21 mouse cellular contexts compared by ENCODE assay signal in the genomic region with DNA sequence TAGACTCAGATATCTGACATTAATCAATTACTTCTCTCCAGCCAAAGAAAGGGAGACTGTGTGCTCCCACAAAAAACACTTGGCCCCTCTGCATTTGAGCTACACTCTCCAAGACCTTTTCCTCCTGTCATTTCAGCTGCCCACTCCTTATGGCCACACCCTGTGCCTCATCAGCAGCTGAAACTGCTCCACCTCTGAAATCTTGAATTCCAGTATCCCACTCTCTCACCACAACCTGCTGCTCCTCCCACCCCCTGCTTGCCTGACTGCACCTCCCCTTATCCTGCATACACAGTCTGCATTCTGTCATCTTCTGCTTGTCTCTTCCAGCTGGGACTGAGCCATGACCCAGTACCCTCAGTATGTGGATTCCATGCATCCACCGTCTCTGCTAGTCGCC. TPM values are rescaled to one million over a fixed set of nuclear protein-coding genes. Genes with fewer than 3 reads are reported as not detected.
"Had no signal": no experiment of that assay in that cellular context is flagged by ENCODE, and none has a peak within 500 bp of the region (broad histone marks: within the 10 kb centered on the region; RNA-seq: fewer than 3 reads in every experiment).

No protein-coding gene starts in this region.

- H3K9ac ChIP-seq: liver, embryonic 15.5 days; liver, postnatal 0 days; lung, embryonic 15.5 days; midbrain, embryonic 13.5 days; midbrain, embryonic 15.5 days; neural tube, embryonic 13.5 days; neural tube, embryonic 15.5 days; stomach, embryonic 15.5 days had no signal

- H3K27ac ChIP-seq: liver, embryonic 15.5 days; lung, embryonic 15.5 days; macrophage; midbrain, embryonic 13.5 days; midbrain, embryonic 15.5 days; neural tube, embryonic 13.5 days; neural tube, embryonic 15.5 days; stomach, embryonic 15.5 days; stomach, postnatal 0 days had no signal

- DNase-seq: liver, postnatal 0 days; lung, adult 2 months; lung, postnatal 14 days; lung, postnatal 36 days; right cerebral cortex, postnatal 14 days; thymus, adult 2 months; thymus, postnatal 36 days had no signal

- H3K36me3 ChIP-seq: liver, embryonic 15.5 days; lung, embryonic 15.5 days; midbrain, embryonic 13.5 days; midbrain, embryonic 15.5 days; neural tube, embryonic 13.5 days; neural tube, embryonic 15.5 days; stomach, embryonic 15.5 days had no signal

- H3K27me3 ChIP-seq: liver, embryonic 15.5 days; lung, embryonic 15.5 days; midbrain, embryonic 13.5 days; midbrain, embryonic 15.5 days; neural tube, embryonic 13.5 days; neural tube, embryonic 15.5 days; stomach, embryonic 15.5 days had no signal

- ATAC-seq: liver, postnatal 0 days; midbrain, embryonic 13.5 days; midbrain, embryonic 15.5 days had no signal

- H3K4me3 ChIP-seq: liver, embryonic 15.5 days; lung, embryonic 15.5 days; megakaryocyte, embryonic 14.5 days; midbrain, embryonic 13.5 days; midbrain, embryonic 15.5 days; neural tube, embryonic 13.5 days; neural tube, embryonic 15.5 days; stomach, embryonic 15.5 days had no signal

- H3K4me1 ChIP-seq: liver, embryonic 15.5 days; lung, embryonic 15.5 days; megakaryocyte, embryonic 14.5 days; midbrain, embryonic 13.5 days; midbrain, embryonic 15.5 days; neural tube, embryonic 13.5 days; neural tube, embryonic 15.5 days; stomach, embryonic 15.5 days had no signal

- H3K4me2 ChIP-seq: liver, embryonic 15.5 days; lung, embryonic 15.5 days; midbrain, embryonic 11.5 days; midbrain, embryonic 13.5 days; midbrain, embryonic 15.5 days; neural tube, embryonic 13.5 days; neural tube, embryonic 15.5 days; stomach, embryonic 15.5 days had no signal

- H3K9me3 ChIP-seq: liver, embryonic 15.5 days; lung, embryonic 15.5 days; midbrain, embryonic 13.5 days; midbrain, embryonic 15.5 days; neural tube, embryonic 13.5 days; neural tube, embryonic 15.5 days; stomach, embryonic 15.5 days had no signal

RNA-seq across cellular contexts. Expression of a gene that starts 9.2 kb away (rescaled TPM):
- total RNA-seq: megakaryocyte progenitor cell, adult 5-6 weeks; monocyte, adult 5-6 weeks had no signal
- polyA plus RNA-seq: liver, embryonic 15.5 days; macrophage; spleen, adult 2 months had no signal
